Mouse (Mus musculus): ENCODE results near the gene Clec2l. TPM values are rescaled to one million over a fixed set of nuclear protein-coding genes. Genes with fewer than 3 reads are reported as not detected.

Clec2l gene
- polyA plus RNA-seq, 1 experiment from 2014 or later, result 2.2 TPM

- H3K27me3 ChIP-seq, result no peaks in the 10 kb centered on the region
- no peak overlapping the region for H3K9ac ChIP-seq
- no peaks in the 10 kb centered on the region for H3K36me3 ChIP-seq (replicated peaks)
- no peak overlapping the region for H3K4me3 ChIP-seq (replicated peaks)
- H3K9me3 ChIP-seq, result no peaks in the 10 kb centered on the region
- 90% methylated on average over 6 of the region's 6 CpGs for WGBS
- ATAC-seq (ENCODE audit: low FRiP score), result no peak
- H3K4me2 ChIP-seq, result no peak overlapping the region
- H3K27ac ChIP-seq, result no peak overlapping the region
- no peaks in the 10 kb centered on the region for H3K4me1 ChIP-seq
Measured at GRCm38 (mm10) chr6:38676217-38676616, 13.3 kb downstream of the Clec2l start.

GRCm38 (mm10) chr6:38676723-38677122 lies 13.9 kb downstream of the Clec2l start:
- Histone ChIP-seq H3K27me3 (no peaks in the 10 kb centered on the region), H3K9ac (no peak overlapping the region), H3K4me3 (replicated peaks) (no peak overlapping the region), H3K4me1 (no peaks in the 10 kb centered on the region), H3K9me3 (no peaks in the 10 kb centered on the region), H3K36me3 (replicated peaks) (no peaks in the 10 kb centered on the region), H3K4me2 (no peak overlapping the region), H3K27ac (no peak overlapping the region)
- WGBS, result 88% methylated on average over 14 of the region's 14 CpGs
- no peak for ATAC-seq (ENCODE audit: low FRiP score)

- WGBS, result 76% methylated on average over 9 of the region's 9 CpGs
- Histone ChIP-seq H3K4me1 (no peaks in the 10 kb centered on the region), H3K36me3 (replicated peaks) (no peaks in the 10 kb centered on the region), H3K9me3 (no peaks in the 10 kb centered on the region), H3K4me2 (no peak overlapping the region), H3K4me3 (replicated peaks) (no peak overlapping the region), H3K9ac (no peak overlapping the region), H3K27ac (no peak overlapping the region), H3K27me3 (no peaks in the 10 kb centered on the region)
- ATAC-seq (ENCODE audit: low FRiP score), result no peak
Measured at GRCm38 (mm10) chr6:38677629-38678028, 14.8 kb downstream of the Clec2l start.

- Histone ChIP-seq H3K27me3 (no peaks in the 10 kb centered on the region), H3K27ac (no peak overlapping the region), H3K9me3 (no peaks in the 10 kb centered on the region), H3K4me2 (no peak overlapping the region), H3K36me3 (replicated peaks) (no peaks in the 10 kb centered on the region; the same call in 1 of the 2 replicates), H3K4me1 (no peaks in the 10 kb centered on the region), H3K4me3 (replicated peaks) (no peak overlapping the region), H3K9ac (no peak overlapping the region)
- ATAC-seq (ENCODE audit: low FRiP score), result no peak
- WGBS, result 70% methylated on average over 2 of the region's 2 CpGs
Measured at GRCm38 (mm10) chr6:38682532-38682931, 19.7 kb downstream of the Clec2l start.

- H3K4me2 ChIP-seq, result no peak overlapping the region
- no peaks in the 10 kb centered on the region for H3K27me3 ChIP-seq
- H3K4me1 ChIP-seq, result no peaks in the 10 kb centered on the region
- no peak overlapping the region for H3K9ac ChIP-seq
- ATAC-seq (ENCODE audit: low FRiP score), result no peak
- no peak overlapping the region for H3K27ac ChIP-seq
- H3K9me3 ChIP-seq, result no peaks in the 10 kb centered on the region
- H3K4me3 ChIP-seq (replicated peaks), result no peak overlapping the region
- 66% methylated on average over 11 of the region's 11 CpGs for WGBS
- peaks cover 12% of the 10 kb centered on the region for H3K36me3 ChIP-seq (replicated peaks)
Measured at GRCm38 (mm10) chr6:38687216-38687615, 24.3 kb downstream of the Clec2l start.

GRCm38 (mm10) chr6:38688841-38689240 lies 26.0 kb downstream of the Clec2l start:
- Histone ChIP-seq H3K9me3 (no peaks in the 10 kb centered on the region), H3K4me3 (replicated peaks) (no peak overlapping the region), H3K27me3 (no peaks in the 10 kb centered on the region), H3K36me3 (replicated peaks) (peaks cover 18% of the 10 kb centered on the region), H3K27ac (no peak overlapping the region), H3K4me2 (no peak overlapping the region), H3K9ac (no peak overlapping the region), H3K4me1 (no peaks in the 10 kb centered on the region)
- ATAC-seq (ENCODE audit: low FRiP score), result no peak
- WGBS, result 96% methylated on average over 9 of the region's 10 CpGs

- Histone ChIP-seq H3K27me3 (no peaks in the 10 kb centered on the region), H3K4me1 (no peaks in the 10 kb centered on the region), H3K27ac (no peak overlapping the region), H3K4me2 (no peak overlapping the region), H3K4me3 (replicated peaks) (no peak overlapping the region), H3K36me3 (replicated peaks) (peaks cover 26% of the 10 kb centered on the region), H3K9me3 (no peaks in the 10 kb centered on the region), H3K9ac (no peak overlapping the region)
- WGBS, result 92% methylated on average over 4 of the region's 4 CpGs
- ATAC-seq (ENCODE audit: low FRiP score), result no peak
Measured at GRCm38 (mm10) chr6:38690615-38691014, 27.7 kb downstream of the Clec2l start.

- no peak overlapping the region for H3K4me3 ChIP-seq (replicated peaks)
- peaks cover 30% of the 10 kb centered on the region for H3K36me3 ChIP-seq (replicated peaks)
- H3K27ac ChIP-seq, result no peak overlapping the region
- no peaks in the 10 kb centered on the region for H3K4me1 ChIP-seq
- no peak overlapping the region for H3K4me2 ChIP-seq
- 87% methylated on average over 5 of the region's 5 CpGs for WGBS
- no peak for ATAC-seq (ENCODE audit: low FRiP score)
- no peak overlapping the region for H3K9ac ChIP-seq
- no peaks in the 10 kb centered on the region for H3K27me3 ChIP-seq
- H3K9me3 ChIP-seq, result no peaks in the 10 kb centered on the region
Measured at GRCm38 (mm10) chr6:38691052-38691451, 28.2 kb downstream of the Clec2l start.

- no peaks in the 10 kb centered on the region for H3K4me1 ChIP-seq
- H3K4me2 ChIP-seq, result no peak overlapping the region
- H3K27me3 ChIP-seq, result no peaks in the 10 kb centered on the region
- no peak overlapping the region for H3K27ac ChIP-seq
- H3K4me3 ChIP-seq (replicated peaks), result no peak overlapping the region
- WGBS, result 93% methylated on average over 6 of the region's 6 CpGs
- peaks cover 41% of the 10 kb centered on the region for H3K36me3 ChIP-seq (replicated peaks)
- H3K9me3 ChIP-seq, result no peaks in the 10 kb centered on the region
- H3K9ac ChIP-seq, result no peak overlapping the region
- ATAC-seq (ENCODE audit: low FRiP score), result no peak
Measured at GRCm38 (mm10) chr6:38692556-38692955, 29.7 kb downstream of the Clec2l start.

- Histone ChIP-seq H3K27ac (no peak overlapping the region), H3K9me3 (no peaks in the 10 kb centered on the region), H3K4me2 (no peak overlapping the region), H3K4me1 (no peaks in the 10 kb centered on the region), H3K4me3 (replicated peaks) (no peak overlapping the region), H3K27me3 (no peaks in the 10 kb centered on the region), H3K36me3 (replicated peaks) (peaks cover 62% of the 10 kb centered on the region), H3K9ac (no peak overlapping the region)
- 32% methylated on average over 9 of the region's 9 CpGs for WGBS
- peak; percentile 77 for ATAC-seq (ENCODE audit: low FRiP score)
Measured at GRCm38 (mm10) chr6:38695380-38696054, 32.6 kb downstream of the Clec2l start.

- H3K9ac ChIP-seq, result no peak overlapping the region
- H3K9me3 ChIP-seq, result no peaks in the 10 kb centered on the region
- peaks cover 70% of the 10 kb centered on the region for H3K36me3 ChIP-seq (replicated peaks)
- no peak overlapping the region for H3K4me3 ChIP-seq (replicated peaks)
- H3K4me1 ChIP-seq, result no peaks in the 10 kb centered on the region
- ATAC-seq (ENCODE audit: low FRiP score), result no peak
- H3K27me3 ChIP-seq, result no peaks in the 10 kb centered on the region
- H3K27ac ChIP-seq, result 0 out of 2 replicates have a peak overlapping the region, but pooled peaks have one; percentile 36
- H3K4me2 ChIP-seq, result no peak overlapping the region
- 89% methylated on average over 9 of the region's 9 CpGs for WGBS
Measured at GRCm38 (mm10) chr6:38696570-38696969, 33.7 kb downstream of the Clec2l start.

- H3K9me3 ChIP-seq, result no peaks in the 10 kb centered on the region
- H3K4me1 ChIP-seq, result no peaks in the 10 kb centered on the region
- H3K36me3 ChIP-seq (replicated peaks), result peaks cover 77% of the 10 kb centered on the region
- no peak overlapping the region for H3K4me2 ChIP-seq
- no peak overlapping the region for H3K4me3 ChIP-seq (replicated peaks)
- ATAC-seq (ENCODE audit: low FRiP score), result 0 out of 2 replicates have a peak, but pooled peaks have one; percentile 14
- H3K27ac ChIP-seq, result no peak overlapping the region
- H3K27me3 ChIP-seq, result no peaks in the 10 kb centered on the region
- no peak overlapping the region for H3K9ac ChIP-seq
- 98% methylated on average over 18 of the region's 18 CpGs for WGBS
Measured at GRCm38 (mm10) chr6:38698233-38698889, 35.5 kb downstream of the Clec2l start.

GRCm38 (mm10) chr6:38701421-38701820 lies 38.6 kb downstream of the Clec2l start:
- no peak overlapping the region for H3K9ac ChIP-seq
- no peaks in the 10 kb centered on the region for H3K27me3 ChIP-seq
- WGBS, result 69% methylated on average over 2 of the region's 2 CpGs
- H3K4me1 ChIP-seq, result no peaks in the 10 kb centered on the region
- peaks cover 78% of the 10 kb centered on the region for H3K36me3 ChIP-seq (replicated peaks)
- no peak overlapping the region for H3K4me2 ChIP-seq
- H3K27ac ChIP-seq, result no peak overlapping the region
- no peaks in the 10 kb centered on the region for H3K9me3 ChIP-seq
- ATAC-seq (ENCODE audit: low FRiP score), result no peak
- H3K4me3 ChIP-seq (replicated peaks), result no peak overlapping the region

All from forebrain, embryonic 12.5 days (tissue).